Mouse (Mus musculus) hindbrain, embryonic 12.5 days (tissue): ENCODE measurements around the gene Rgs12. TPM values are rescaled to one million over a fixed set of nuclear protein-coding genes. Genes with fewer than 3 reads are reported as not detected.

Experiments used
- ATAC-seq: fragments of 200-750 bp; cut with Nextera tagmentation; 2 replicates; pipeline ENCODE4 v1.8.0; 2017; ENCODE audit warnings: moderate TSS enrichment; ENCODE audit not compliant: low FRiP score
- H3K27ac ChIP-seq: fragments of 300-500 bp; sonication (generic); 2 replicates; pipeline ENCODE4 v1.5.1; 2016; ENCODE audit warnings: mild to moderate bottlenecking
- H3K27me3 ChIP-seq: fragments of 300-500 bp; sonication (generic); 2 replicates; pipeline ENCODE4 v1.6.1; 2016; ENCODE audit warnings: mild to moderate bottlenecking
- H3K36me3 ChIP-seq: fragments of 300-500 bp; sonication (generic); 2 replicates; pipeline ENCODE4 v1.6.1; 2016; ENCODE audit warnings: mild to moderate bottlenecking
- H3K4me1 ChIP-seq: fragments of 300-500 bp; sonication (generic); 2 replicates; pipeline ENCODE4 v1.6.1; 2016
- H3K4me2 ChIP-seq: fragments of 300-500 bp; sonication (generic); replicated peaks from 2 replicates; pipeline ENCODE4 v1.6.1; 2016; ENCODE audit warnings: mild to moderate bottlenecking
- H3K4me3 ChIP-seq: fragments of 300-500 bp; sonication (generic); 2 replicates; pipeline ENCODE4 v1.5.1; 2016; ENCODE audit warnings: mild to moderate bottlenecking
- H3K9ac ChIP-seq: fragments of 300-500 bp; sonication (generic); 2 replicates; pipeline ENCODE4 v1.6.1; 2016; ENCODE audit warnings: mild to moderate bottlenecking, moderate library complexity
- H3K9me3 ChIP-seq: fragments of 300-500 bp; sonication (generic); replicated peaks from 2 replicates; pipeline ENCODE4 v1.6.1; 2016; ENCODE audit warnings: mild to moderate bottlenecking
- WGBS: fragments of 180-500 bp; shearing (Covaris S2); methylation state at CpG from one replicate; pipeline ENCODE4 v1.1.7; 2016; 5-methylcytosine and 5-hydroxymethylcytosine counted together
- polyA plus RNA-seq: library from polyadenylated mRNA; unstranded; fragments of >200 nt; fragmentation: Nextera tagmentation; extraction: Ambion mirVana; gene quantifications from 2 replicates; pipeline ENCODE4 v1.2.1, GENCODE M21; 2016

Rgs12 gene
- polyA plus RNA-seq, 1 experiment from 2014 or later = 65.3 TPM

DNA sequence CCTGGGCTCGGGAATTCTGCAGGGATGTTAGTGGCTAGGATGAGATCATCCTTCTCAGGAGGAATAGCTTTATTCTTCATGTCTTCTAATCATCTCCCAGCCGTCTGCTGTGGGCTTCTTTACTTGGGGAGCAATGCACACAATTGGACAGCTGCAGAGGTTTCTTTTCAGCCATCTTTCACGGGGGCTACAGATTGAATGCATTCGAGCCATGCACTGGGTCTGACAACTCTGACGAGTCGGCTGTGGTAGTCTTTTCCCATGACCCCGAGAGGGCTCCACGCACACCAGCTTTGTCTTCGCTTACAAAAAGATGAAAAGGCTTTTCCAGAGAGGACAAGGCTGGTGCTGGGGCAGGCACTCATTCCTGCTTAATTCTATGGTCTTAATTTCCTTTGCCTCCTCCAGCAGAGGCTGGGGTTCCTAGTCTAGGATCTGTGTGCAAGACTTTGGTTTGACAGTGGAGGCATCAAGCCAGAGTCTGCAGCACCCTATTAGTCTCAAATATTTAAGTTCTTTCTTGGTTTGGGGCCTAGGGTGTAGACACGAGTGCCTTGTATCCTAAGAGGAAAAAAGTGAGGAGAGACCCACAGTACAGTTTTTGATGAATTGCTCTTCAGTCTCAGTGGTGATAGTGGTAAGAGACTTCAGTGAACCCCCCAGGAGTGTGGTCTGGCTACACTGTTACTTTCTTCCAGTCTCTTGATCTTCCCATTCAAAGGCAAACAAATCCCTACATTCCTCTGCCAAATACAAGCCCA, 7.4 kb upstream of the Rgs12 start:
- H3K9me3 ChIP-seq = no peaks in the 10 kb centered on the region
- peak; percentile 85 for ATAC-seq
- WGBS = 25% methylated on average over 10 of the region's 10 CpGs
- peaks cover 6% of the 10 kb centered on the region for H3K4me1 ChIP-seq
- no peak overlapping the region for H3K9ac ChIP-seq
- no peaks in the 10 kb centered on the region for H3K36me3 ChIP-seq
- H3K27ac ChIP-seq = peak overlapping the region; percentile 73
- H3K27me3 ChIP-seq = no peaks in the 10 kb centered on the region
- H3K4me2 ChIP-seq = no peak overlapping the region
- no peak overlapping the region for H3K4me3 ChIP-seq

DNA sequence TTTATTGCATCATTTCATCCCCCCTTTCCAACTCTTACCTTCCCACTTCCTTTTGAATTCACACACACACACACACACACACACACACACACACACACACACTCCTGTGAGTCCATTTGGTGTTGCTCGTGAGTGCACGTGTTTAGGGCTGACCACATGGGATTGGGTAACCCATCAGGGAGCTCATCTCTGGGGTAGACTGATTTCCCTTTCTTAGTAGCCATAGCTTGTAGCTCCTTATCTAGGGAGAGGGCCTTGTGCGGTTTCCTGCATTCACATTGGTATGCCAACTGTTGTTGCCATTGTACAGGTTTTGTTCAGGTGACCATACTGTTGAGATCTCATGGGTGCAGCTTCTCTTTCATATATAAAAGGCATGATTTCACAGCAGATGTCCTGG, 5.8 kb upstream of the Rgs12 start:
- no peaks in the 10 kb centered on the region for H3K36me3 ChIP-seq
- ATAC-seq = no peak
- 86% methylated on average over 3 of the region's 3 CpGs for WGBS
- no peak overlapping the region for H3K4me2 ChIP-seq
- H3K9me3 ChIP-seq = no peaks in the 10 kb centered on the region
- H3K4me3 ChIP-seq = no peak overlapping the region
- H3K27me3 ChIP-seq = no peaks in the 10 kb centered on the region
- peaks cover 7% of the 10 kb centered on the region for H3K4me1 ChIP-seq
- H3K9ac ChIP-seq = no peak overlapping the region
- H3K27ac ChIP-seq = no peak overlapping the region

DNA sequence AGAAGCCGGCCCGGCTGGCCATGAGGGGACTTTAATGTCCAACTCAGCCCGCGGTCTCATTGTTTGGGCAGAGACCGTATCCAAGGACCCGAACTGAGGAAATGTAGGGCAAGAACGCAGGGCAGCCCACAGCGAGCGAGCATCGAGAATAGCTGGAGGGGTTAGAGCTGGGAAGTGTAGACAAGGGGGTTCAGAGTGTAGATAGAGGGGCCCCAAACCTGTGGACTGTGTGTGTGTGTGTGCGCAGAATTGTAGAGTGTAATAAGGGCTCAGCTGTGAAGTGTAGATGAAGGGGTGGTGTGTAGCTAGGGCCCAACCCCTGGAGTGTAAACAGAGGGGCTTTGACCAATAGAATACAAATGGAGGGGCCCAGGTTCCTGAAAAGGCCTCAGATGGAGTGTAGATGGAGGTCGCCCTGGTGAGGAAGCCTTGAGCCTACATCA, 545 bp downstream of the Rgs12 start:
- Histone ChIP-seq H3K4me3 (peak overlapping the region; percentile 91), H3K27ac (peak overlapping the region; percentile 97), H3K36me3 (0 out of 2 replicates have a peak, but pooled peaks cover 3% of the 10 kb centered on the region), H3K27me3 (no peaks in the 10 kb centered on the region), H3K4me2 (peak overlapping the region; percentile 63), H3K9ac (peak overlapping the region; percentile 97), H3K9me3 (peaks cover 8% of the 10 kb centered on the region), H3K4me1 (peaks cover 35% of the 10 kb centered on the region)
- ATAC-seq = peak; percentile 67
- WGBS = under 1% methylated on average over 12 of the region's 12 CpGs

DNA sequence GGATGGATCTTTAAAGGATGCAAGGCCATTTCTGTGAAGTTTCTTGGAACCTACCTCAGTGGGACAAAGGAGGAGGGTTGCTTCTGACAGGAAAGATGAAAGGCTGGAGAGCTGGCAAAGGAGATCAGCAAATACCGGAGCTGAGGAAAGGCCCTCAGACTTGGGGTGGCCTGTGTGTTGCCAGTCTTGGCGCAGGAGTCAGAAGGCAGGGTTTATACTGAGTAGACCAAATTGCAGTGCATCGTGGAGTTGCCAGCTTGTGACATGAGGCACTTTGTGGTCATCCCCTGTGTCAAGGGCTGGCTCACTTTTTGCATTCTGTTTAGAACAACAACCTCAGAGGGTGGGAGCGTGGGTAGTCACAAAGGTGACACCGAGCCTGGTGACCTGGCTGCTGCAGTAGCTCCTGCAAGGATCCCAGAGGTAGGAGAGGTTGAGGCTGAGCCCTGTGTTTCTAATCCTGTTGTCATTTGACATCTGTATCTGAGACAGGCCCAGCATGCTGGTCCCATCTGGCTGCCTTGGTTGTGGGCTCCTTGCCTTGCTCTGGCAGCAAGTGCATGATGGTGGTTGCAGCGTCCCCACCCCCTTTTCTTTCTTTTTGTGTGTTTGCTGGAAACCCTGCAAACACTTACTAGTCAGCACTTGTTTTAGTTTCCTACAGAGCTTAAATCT, 1.4 kb downstream of the Rgs12 start:
- Histone ChIP-seq H3K36me3 (0 out of 2 replicates have a peak, but pooled peaks cover 3% of the 10 kb centered on the region), H3K9me3 (peaks cover 8% of the 10 kb centered on the region), H3K27ac (peak overlapping the region; percentile 97), H3K4me1 (peaks cover 41% of the 10 kb centered on the region), H3K4me3 (peak overlapping the region; percentile 91), H3K9ac (peak overlapping the region; percentile 97), H3K27me3 (no peaks in the 10 kb centered on the region), H3K4me2 (peak overlapping the region; percentile 63)
- WGBS = 72% methylated on average over 6 of the region's 6 CpGs
- ATAC-seq = no peak

DNA sequence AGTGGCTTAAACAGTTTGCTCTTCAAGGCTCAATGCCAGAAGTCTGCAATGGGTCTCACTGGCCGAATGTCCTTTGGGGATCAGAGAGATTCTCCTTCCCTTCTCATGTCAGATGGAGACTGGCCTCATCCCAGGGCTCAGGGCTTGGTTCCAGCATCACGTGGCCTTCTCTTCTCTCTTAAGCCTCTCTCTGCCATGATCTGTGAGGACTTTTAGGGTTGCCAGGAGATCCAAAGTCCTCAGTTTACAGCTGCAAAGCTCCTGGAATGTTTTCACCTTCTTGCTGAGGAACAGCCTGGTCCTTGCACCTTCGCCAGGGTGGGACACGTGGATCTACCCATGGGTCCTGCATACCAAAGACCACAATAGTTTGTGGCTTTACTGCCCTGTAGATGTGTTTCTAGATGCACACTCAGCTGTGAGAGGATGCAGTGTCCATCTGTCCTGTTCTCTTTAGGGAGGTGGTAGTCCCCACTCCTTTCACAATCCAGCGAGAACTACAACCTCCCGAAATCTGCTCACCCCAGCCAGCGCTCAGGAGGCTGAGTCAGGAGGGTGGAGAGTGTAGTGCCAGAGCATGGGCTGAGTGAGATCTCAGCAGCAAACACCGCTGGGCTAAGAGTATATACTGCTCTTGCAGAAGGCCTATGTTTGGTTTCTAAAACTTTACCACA, 2.1 kb downstream of the Rgs12 start:
- H3K27me3 ChIP-seq = no peaks in the 10 kb centered on the region
- H3K9me3 ChIP-seq = peaks cover 8% of the 10 kb centered on the region
- peak overlapping the region; percentile 97; the same call in 1 of the 2 replicates for H3K27ac ChIP-seq
- H3K36me3 ChIP-seq = 0 out of 2 replicates have a peak, but pooled peaks cover 3% of the 10 kb centered on the region
- no peak for ATAC-seq
- H3K9ac ChIP-seq = peak overlapping the region; percentile 97; the same call in 1 of the 2 replicates
- peak overlapping the region; percentile 63 for H3K4me2 ChIP-seq
- WGBS = 94% methylated on average over 8 of the region's 8 CpGs
- peaks cover 47% of the 10 kb centered on the region for H3K4me1 ChIP-seq
- peak overlapping the region; percentile 91 for H3K4me3 ChIP-seq

DNA sequence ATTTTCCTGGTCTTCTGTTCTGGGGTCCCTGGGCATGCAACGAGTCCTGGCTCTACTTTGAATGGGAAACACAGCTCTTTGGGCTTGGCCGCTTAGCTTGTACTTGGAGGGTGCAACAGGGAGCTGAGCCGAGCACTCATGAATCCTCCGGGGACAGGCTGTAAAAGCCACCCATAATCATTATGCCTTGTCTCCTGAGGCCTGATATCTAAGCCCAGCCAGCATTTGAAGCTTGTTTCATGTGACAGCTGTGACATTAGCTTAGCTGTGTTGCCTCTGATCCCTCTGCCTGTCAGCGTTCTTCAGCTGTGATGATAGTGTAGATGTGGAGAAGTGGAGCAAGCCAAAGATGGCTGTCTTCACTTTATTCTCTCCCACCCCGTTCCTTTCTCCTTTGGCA, 5.3 kb downstream of the Rgs12 start:
- H3K4me1 ChIP-seq = peaks cover 66% of the 10 kb centered on the region
- H3K4me3 ChIP-seq = no peak overlapping the region
- H3K9me3 ChIP-seq = peaks cover 8% of the 10 kb centered on the region
- 74% methylated on average over 6 of the region's 6 CpGs for WGBS
- no peak overlapping the region for H3K9ac ChIP-seq
- ATAC-seq = no peak
- no peaks in the 10 kb centered on the region for H3K27me3 ChIP-seq
- 0 out of 2 replicates have a peak overlapping the region, but pooled peaks have one; percentile 24 for H3K27ac ChIP-seq
- no peak overlapping the region for H3K4me2 ChIP-seq
- H3K36me3 ChIP-seq = 0 out of 2 replicates have a peak, but pooled peaks cover 3% of the 10 kb centered on the region

DNA sequence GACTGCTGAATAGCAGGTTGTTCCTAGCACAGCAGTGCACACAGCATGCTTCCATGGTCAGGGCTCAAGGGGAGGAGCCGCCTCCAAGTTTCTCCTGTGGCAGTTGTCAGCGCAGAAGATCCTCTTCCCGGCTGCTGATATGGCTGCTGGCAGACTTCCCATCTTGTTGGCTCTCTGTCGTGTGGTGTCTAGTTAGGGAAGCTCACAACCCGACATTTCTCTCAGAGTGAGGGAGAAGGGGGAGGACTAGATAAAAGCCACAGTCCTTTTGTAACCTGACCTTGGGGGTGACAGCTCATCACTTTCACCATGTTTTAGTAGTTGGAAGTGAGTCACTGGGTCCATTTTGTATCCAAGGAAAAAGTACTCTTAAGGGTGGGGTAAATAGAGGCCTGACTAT, 6.4 kb downstream of the Rgs12 start:
- H3K27me3 ChIP-seq = no peaks in the 10 kb centered on the region
- no peak overlapping the region for H3K9ac ChIP-seq
- no peak overlapping the region for H3K27ac ChIP-seq
- 70% methylated on average over 5 of the region's 5 CpGs for WGBS
- ATAC-seq = no peak
- peaks cover 66% of the 10 kb centered on the region for H3K4me1 ChIP-seq
- no peak overlapping the region for H3K4me3 ChIP-seq
- H3K9me3 ChIP-seq = peaks cover 8% of the 10 kb centered on the region
- H3K36me3 ChIP-seq = 0 out of 2 replicates have a peak, but pooled peaks cover 3% of the 10 kb centered on the region
- no peak overlapping the region for H3K4me2 ChIP-seq

DNA sequence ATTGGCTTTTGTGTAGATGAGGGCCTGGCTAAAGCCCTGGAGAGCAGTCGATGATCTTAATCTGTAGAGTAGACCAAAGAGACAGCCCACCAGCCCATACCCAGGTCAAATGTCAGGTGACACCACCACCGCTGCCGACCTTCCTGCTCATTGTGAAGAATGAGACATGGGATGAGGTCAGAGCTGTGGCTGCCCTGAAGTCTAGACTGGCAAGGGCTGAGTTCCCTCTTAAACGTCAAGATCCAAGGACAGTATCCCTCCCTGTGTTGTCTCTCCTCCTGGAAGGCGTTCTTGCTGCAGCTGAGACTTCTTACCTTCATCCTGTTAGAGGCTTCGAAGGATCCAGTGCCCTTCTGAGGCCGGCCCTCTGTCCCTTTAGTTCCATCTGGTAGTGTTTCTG, 6.9 kb downstream of the Rgs12 start:
- H3K4me1 ChIP-seq = peaks cover 64% of the 10 kb centered on the region
- no peaks in the 10 kb centered on the region for H3K27me3 ChIP-seq
- peaks cover 8% of the 10 kb centered on the region for H3K9me3 ChIP-seq
- H3K27ac ChIP-seq = no peak overlapping the region
- WGBS = 76% methylated on average over 7 of the region's 7 CpGs
- H3K4me3 ChIP-seq = no peak overlapping the region
- no peak overlapping the region for H3K9ac ChIP-seq
- H3K4me2 ChIP-seq = no peak overlapping the region
- H3K36me3 ChIP-seq = 0 out of 2 replicates have a peak, but pooled peaks cover 3% of the 10 kb centered on the region
- ATAC-seq = no peak

DNA sequence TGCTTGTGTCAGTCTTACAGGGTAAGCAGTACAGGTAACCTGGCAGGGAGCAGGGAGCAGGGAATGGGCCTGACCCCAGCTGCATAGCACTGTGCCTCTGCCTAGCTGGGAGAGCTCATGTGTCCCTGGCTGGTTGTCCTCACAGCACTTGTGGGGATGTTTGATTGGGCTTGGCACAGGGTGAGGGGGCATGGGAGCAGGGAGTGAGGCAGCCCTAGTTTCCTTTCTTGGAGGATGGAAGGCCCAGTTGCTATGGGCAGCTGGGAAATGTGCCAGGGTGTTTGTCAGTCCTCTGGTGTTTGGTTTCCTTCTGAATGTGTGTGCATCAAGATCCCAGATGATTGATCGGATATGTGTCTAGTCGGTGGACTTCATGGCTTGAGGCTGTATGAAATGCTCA, 7.8 kb downstream of the Rgs12 start:
- peak; percentile 17; the same call in 1 of the 2 replicates for ATAC-seq
- Histone ChIP-seq H3K4me3 (no peak overlapping the region), H3K4me1 (peaks cover 58% of the 10 kb centered on the region), H3K27me3 (no peaks in the 10 kb centered on the region), H3K9me3 (peaks cover 8% of the 10 kb centered on the region), H3K4me2 (no peak overlapping the region), H3K36me3 (no peaks in the 10 kb centered on the region), H3K9ac (no peak overlapping the region), H3K27ac (peak overlapping the region; percentile 48; the same call in 1 of the 2 replicates)
- WGBS = 87% methylated on average over 2 of the region's 2 CpGs

DNA sequence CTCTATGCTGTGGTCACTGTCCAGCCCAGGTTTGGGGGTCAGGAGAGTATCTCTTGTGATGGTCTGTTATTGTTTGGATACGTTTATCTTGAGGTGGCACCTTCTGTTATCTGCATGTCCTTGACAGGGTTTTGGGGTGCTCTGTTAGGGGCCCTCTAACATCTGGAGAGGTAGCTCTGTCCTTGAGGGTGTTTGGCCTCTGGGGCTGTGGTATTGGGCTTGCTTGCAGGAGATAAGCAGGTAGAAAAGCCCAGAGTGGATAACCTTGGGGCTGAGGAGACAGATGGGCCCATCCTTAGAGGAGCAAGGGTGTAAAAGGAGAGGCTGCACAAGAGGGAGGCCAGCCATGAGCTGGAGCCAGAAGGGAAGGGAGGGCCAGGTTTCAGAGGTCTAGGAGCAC, 10.8 kb downstream of the Rgs12 start:
- Histone ChIP-seq H3K27me3 (no peaks in the 10 kb centered on the region), H3K4me2 (no peak overlapping the region), H3K9me3 (no peaks in the 10 kb centered on the region), H3K9ac (no peak overlapping the region), H3K36me3 (peaks cover 5% of the 10 kb centered on the region), H3K4me1 (peaks cover 43% of the 10 kb centered on the region), H3K4me3 (no peak overlapping the region), H3K27ac (no peak overlapping the region)
- 82% methylated on average over 1 of the region's 1 CpGs for WGBS
- no peak for ATAC-seq

DNA sequence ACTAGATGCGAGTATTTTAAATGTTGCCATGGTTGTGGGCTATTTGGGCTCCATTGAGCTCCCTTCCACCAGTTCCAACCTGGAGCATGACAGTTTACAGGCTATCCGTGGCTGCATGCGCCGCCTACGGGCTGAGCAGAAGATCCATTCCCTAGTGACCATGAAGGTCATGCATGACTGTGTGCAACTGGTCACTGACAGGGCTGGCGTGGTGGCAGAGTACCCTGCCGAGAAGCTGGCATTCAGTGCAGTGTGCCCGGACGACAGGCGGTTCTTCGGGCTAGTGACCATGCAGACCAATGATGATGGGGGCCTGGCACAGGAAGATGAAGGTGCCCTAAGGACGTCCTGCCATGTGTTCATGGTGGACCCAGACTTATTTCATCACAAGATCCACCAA, 16.3 kb downstream of the Rgs12 start:
- Histone ChIP-seq H3K9ac (no peak overlapping the region), H3K9me3 (no peaks in the 10 kb centered on the region), H3K4me1 (peaks cover 3% of the 10 kb centered on the region; the same call in 1 of the 2 replicates), H3K4me3 (no peak overlapping the region), H3K27ac (no peak overlapping the region), H3K27me3 (no peaks in the 10 kb centered on the region), H3K36me3 (peaks cover 35% of the 10 kb centered on the region), H3K4me2 (no peak overlapping the region)
- no peak for ATAC-seq
- WGBS = 94% methylated on average over 12 of the region's 12 CpGs

DNA sequence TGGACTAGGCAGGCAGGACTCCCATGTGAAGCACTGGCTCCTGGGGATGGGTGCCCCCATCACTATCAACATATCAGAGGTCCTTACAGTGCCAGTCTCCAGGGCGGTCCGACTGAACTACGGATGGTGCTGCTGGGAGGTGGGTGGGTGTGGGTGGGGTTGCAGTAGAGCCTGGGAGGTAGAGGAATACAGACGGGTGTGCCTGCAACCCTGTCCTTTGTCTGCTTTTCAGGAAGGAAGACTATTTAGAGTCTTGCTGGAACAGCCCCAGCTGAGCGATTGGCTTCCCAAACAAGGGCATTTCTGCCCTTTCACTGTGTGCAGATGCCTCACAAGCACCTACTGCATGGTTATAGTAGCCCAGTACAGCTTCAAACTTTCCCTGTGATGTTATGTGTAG, 19.1 kb downstream of the Rgs12 start:
- Histone ChIP-seq H3K9me3 (no peaks in the 10 kb centered on the region), H3K36me3 (peaks cover 44% of the 10 kb centered on the region)
- WGBS = 77% methylated on average over 5 of the region's 5 CpGs

More for the DNA sequence above, 19.1 kb downstream of the Rgs12 start:
- no peak for ATAC-seq
- Histone ChIP-seq H3K4me1 (no peaks in the 10 kb centered on the region), H3K4me3 (no peak overlapping the region), H3K4me2 (no peak overlapping the region), H3K27me3 (no peaks in the 10 kb centered on the region), H3K27ac (no peak overlapping the region), H3K9ac (no peak overlapping the region)
